Mouse (Mus musculus) liver, embryonic 14.5 days (tissue): ENCODE measurements around the gene Saa3.

Source experiments
- CTCF ChIP-seq: IDR thresholded peaks from 2 replicates; pipeline ENCODE4 v1.5.1; 2016; ENCODE audit warnings: antibody characterized with exemption, low read depth, control low read depth
- EP300 ChIP-seq: IDR thresholded peaks from 2 replicates; pipeline ENCODE4 v1.6.1; 2016; ENCODE audit warnings: antibody characterized with exemption, low read depth

- TF ChIP-seq CTCF (no peak), EP300 (no peak)
Measured at GRCm38 (mm10) chr7:46732458-46732857, 17.0 kb upstream of the Saa3 start, which contains the start of gene Saa4.
